Mouse (Mus musculus): ENCODE results near the gene Mlxipl. TPM values are rescaled to one million over a fixed set of nuclear protein-coding genes. Genes with fewer than 3 reads are reported as not detected.

The Mlxipl gene
- polyA plus RNA-seq, 1 experiment from 2014 or later: 18.7 TPM

- DNase-seq (ENCODE audit: low spot score) (no peak), ATAC-seq (replicated peaks; ENCODE audit: low FRiP score) (no peak)
- Histone ChIP-seq H3K9ac (ENCODE audit: low read depth, low read length) (peak overlapping the region; percentile 99), H3K4me2 (peak overlapping the region; percentile 82), H3K9me3 (ENCODE audit: control insufficient read depth, low read length) (no peaks in the 10 kb centered on the region), H3K4me3 (ENCODE audit: low read depth, low read length) (peak overlapping the region; percentile 99), H3K27me3 (replicated peaks; ENCODE audit: control insufficient read depth, insufficient read depth, low read length) (no peaks in the 10 kb centered on the region), H3K36me3 (ENCODE audit: control insufficient read depth, insufficient read depth, low read length) (peaks cover 11% of the 10 kb centered on the region), H3K4me1 (replicated peaks; ENCODE audit: control insufficient read depth, insufficient read depth, low read length) (peaks cover 21% of the 10 kb centered on the region), H3K27ac (ENCODE audit: low read depth, low read length) (peak overlapping the region; percentile 98)
- WGBS: 21% methylated on average over 10 of the region's 10 CpGs
Observed at GRCm38 (mm10) chr5:135186231-135186620, 96.5 kb downstream of the Mlxipl start.

- WGBS: under 1% methylated on average over 55 of the region's 57 CpGs
- no peaks in the 10 kb centered on the region for H3K9me3 ChIP-seq (ENCODE audit: control insufficient read depth, low read length)
- H3K4me1 ChIP-seq (replicated peaks; ENCODE audit: control insufficient read depth, insufficient read depth, low read length): peaks cover 21% of the 10 kb centered on the region
- H3K27ac ChIP-seq (ENCODE audit: low read depth, low read length): peak within 1 kb of the TSS; percentile 98
- H3K9ac ChIP-seq (ENCODE audit: low read depth, low read length): peak within 1 kb of the TSS; percentile 99
- DNase-seq (ENCODE audit: low spot score) (peak; percentile 97), ATAC-seq (replicated peaks; ENCODE audit: low FRiP score) (peak; percentile 95)
- no peaks in the 10 kb centered on the region for H3K27me3 ChIP-seq (replicated peaks; ENCODE audit: control insufficient read depth, insufficient read depth, low read length)
- peak within 1 kb of the TSS; percentile 99 for H3K4me3 ChIP-seq (ENCODE audit: low read depth, low read length)
- H3K36me3 ChIP-seq (ENCODE audit: control insufficient read depth, insufficient read depth, low read length): peaks cover 8% of the 10 kb centered on the region; the same call in 1 of the 2 replicates
- peak within 1 kb of the TSS; percentile 82 for H3K4me2 ChIP-seq
Observed at GRCm38 (mm10) chr5:135186621-135187348, 97.1 kb downstream of the Mlxipl start, which contains the start of gene Baz1b. Gene Baz1b, plus strand, starts transcription at chr5:135187264.

GRCm38 (mm10) chr5:135187349-135188213 is 97.9 kb downstream of the Mlxipl start:
- ATAC-seq (replicated peaks; ENCODE audit: low FRiP score) (peak; percentile 67), DNase-seq (ENCODE audit: low spot score) (peak; percentile 88)

More at GRCm38 (mm10) chr5:135187349-135188213, 97.9 kb downstream of the Mlxipl start:
- no peaks in the 10 kb centered on the region for H3K9me3 ChIP-seq (ENCODE audit: control insufficient read depth, low read length)
- H3K36me3 ChIP-seq (ENCODE audit: control insufficient read depth, insufficient read depth, low read length): peaks cover 2% of the 10 kb centered on the region; the same call in 1 of the 2 replicates
- H3K4me3 ChIP-seq (ENCODE audit: low read depth, low read length): peak overlapping the region; percentile 99
- H3K27me3 ChIP-seq (replicated peaks; ENCODE audit: control insufficient read depth, insufficient read depth, low read length): no peaks in the 10 kb centered on the region
- H3K4me1 ChIP-seq (replicated peaks; ENCODE audit: control insufficient read depth, insufficient read depth, low read length): peaks cover 21% of the 10 kb centered on the region
- peak overlapping the region; percentile 98 for H3K27ac ChIP-seq (ENCODE audit: low read depth, low read length)
- under 1% methylated on average over 101 of the region's 102 CpGs for WGBS
- peak overlapping the region; percentile 99 for H3K9ac ChIP-seq (ENCODE audit: low read depth, low read length)
- peak overlapping the region; percentile 82 for H3K4me2 ChIP-seq

Other genes with a start within 250 kb of the Mlxipl start
- not detected in 2 replicates for gene Tmem270, start 183.2 kb upstream of the Mlxipl start, polyA plus RNA-seq (2014; fragmentation: Nextera tagmentation; extraction: Ambion mirVana)
- gene Cldn13, start 174.4 kb upstream of the Mlxipl start, polyA plus RNA-seq (2014; fragmentation: Nextera tagmentation; extraction: Ambion mirVana): 115 and 120 TPM in 2 replicates
- gene Mettl27, start 157.5 kb upstream of the Mlxipl start, polyA plus RNA-seq (2014; fragmentation: Nextera tagmentation; extraction: Ambion mirVana): 9.1 and 11.4 TPM in 2 replicates
- gene Cldn4, start 143.0 kb upstream of the Mlxipl start, polyA plus RNA-seq (2014; fragmentation: Nextera tagmentation; extraction: Ambion mirVana): 3.1 and 3.7 TPM in 2 replicates
- gene Cldn3, start 103.7 kb upstream of the Mlxipl start, polyA plus RNA-seq (2014; fragmentation: Nextera tagmentation; extraction: Ambion mirVana): 2.0 and 2.2 TPM in 2 replicates
- 64.9 and 71.1 TPM in 2 replicates for gene Abhd11, start 80.7 kb upstream of the Mlxipl start, polyA plus RNA-seq (2014; fragmentation: Nextera tagmentation; extraction: Ambion mirVana)
- gene Stx1a, start 66.4 kb upstream of the Mlxipl start, polyA plus RNA-seq (2014; fragmentation: Nextera tagmentation; extraction: Ambion mirVana): 6.2 and 6.4 TPM in 2 replicates
- 25.1 and 27.2 TPM in 2 replicates for gene Dnajc30, start 25.7 kb upstream of the Mlxipl start, polyA plus RNA-seq (2014; fragmentation: Nextera tagmentation; extraction: Ambion mirVana)
- gene Bud23, start 24.9 kb upstream of the Mlxipl start, polyA plus RNA-seq (2014; fragmentation: Nextera tagmentation; extraction: Ambion mirVana): 157 and 158 TPM in 2 replicates
- 2.6 and 3.0 TPM in 2 replicates for gene Vps37d, start 11.6 kb upstream of the Mlxipl start, polyA plus RNA-seq (2014; fragmentation: Nextera tagmentation; extraction: Ambion mirVana)
- 24.6 and 29.2 TPM in 2 replicates for gene Tbl2, start 59.8 kb downstream of the Mlxipl start, polyA plus RNA-seq (2014; fragmentation: Nextera tagmentation; extraction: Ambion mirVana)
- gene Bcl7b, start 78.4 kb downstream of the Mlxipl start, polyA plus RNA-seq (2014; fragmentation: Nextera tagmentation; extraction: Ambion mirVana): 52.5 and 52.9 TPM in 2 replicates
- 47.2 and 50.8 TPM in 2 replicates for gene Baz1b, start 97.4 kb downstream of the Mlxipl start, polyA plus RNA-seq (2014; fragmentation: Nextera tagmentation; extraction: Ambion mirVana)
- gene Fzd9, start 161.3 kb downstream of the Mlxipl start, polyA plus RNA-seq (2014; fragmentation: Nextera tagmentation; extraction: Ambion mirVana): 0.47 and 0.58 TPM in 2 replicates